Mouse (Mus musculus) MEL (cell line): ENCODE data around the gene Hnmt. TPM values are rescaled to one million over a fixed set of nuclear protein-coding genes. Genes with fewer than 3 reads are reported as not detected.
"Not testable (repeated sequence)": the region's sequence is repeated elsewhere in the genome, so short reads cannot be mapped to it uniquely, and the experiment has no call there.

Experiments used
- DNase-seq: peaks from one replicate; pipeline ENCODE4 v3.0.0; 2011; ENCODE audit warnings: low read depth, low spot score
- H3K27ac ChIP-seq: 2 replicates; pipeline ENCODE4 v1.5.1; 2012; ENCODE audit warnings: low read depth, mild to moderate bottlenecking, control low read depth, low read length, moderate library complexity; ENCODE audit not compliant: control insufficient read depth
- H3K27me3 ChIP-seq, 2 experiments: fragments of 150-350 bp in 1 of 2; sonication (generic) in 1 of 2; 2 replicates each; pipeline ENCODE4 v1.6.1; 2012; ENCODE audit warnings: low read length in 2 of 2, mild to moderate bottlenecking in 2 of 2, improper control_type of control experiment in 1 of 2, moderate library complexity in 1 of 2; ENCODE audit not compliant: insufficient read depth in 2 of 2, control insufficient read depth in 1 of 2
- H3K36me3 ChIP-seq, 2 experiments: 2 replicates each; pipeline ENCODE4 v1.6.1; 2012 to 2014; ENCODE audit warnings: low read length in 2 of 2, improper control_type of control experiment in 1 of 2, inconsistent platforms in 1 of 2, mild to moderate bottlenecking in 1 of 2; ENCODE audit not compliant: insufficient read depth in 2 of 2, control insufficient read depth in 1 of 2
- H3K4me1 ChIP-seq, 2 experiments: fragments of 150-350 bp in 1 of 2; sonication (generic) in 1 of 2; 2 replicates each; pipeline ENCODE4 v1.6.1; 2012; ENCODE audit warnings: low read length in 2 of 2, improper control_type of control experiment in 1 of 2, mild to moderate bottlenecking in 1 of 2; ENCODE audit not compliant: insufficient read depth in 2 of 2, control insufficient read depth in 1 of 2
- H3K4me3 ChIP-seq, 2 experiments: fragments of 150-350 bp in 1 of 2; sonication (generic) in 1 of 2; 2 replicates each; pipeline ENCODE4 v1.5.1; 2012; ENCODE audit warnings: low read depth in 2 of 2, low read length in 2 of 2, mild to moderate bottlenecking in 2 of 2, moderate library complexity in 2 of 2, control low read depth in 1 of 2, improper control_type of control experiment in 1 of 2; ENCODE audit not compliant: control insufficient read depth in 1 of 2, insufficient read depth in 1 of 2
- H3K79me2 ChIP-seq: 2 replicates; pipeline ENCODE4 v1.6.1; 2012; ENCODE audit warnings: mild to moderate bottlenecking, low read length, moderate library complexity; ENCODE audit not compliant: control insufficient read depth, poor library complexity, insufficient read depth
- H3K9ac ChIP-seq: 2 replicates; pipeline ENCODE4 v1.6.1; 2012; ENCODE audit warnings: low read depth, mild to moderate bottlenecking, control low read depth, low read length, moderate library complexity; ENCODE audit not compliant: control insufficient read depth, poor library complexity, severe bottlenecking
- H3K9me3 ChIP-seq: fragments of 150-350 bp; sonication (generic); replicated peaks from 2 replicates; pipeline ENCODE4 v1.6.1; 2012; ENCODE audit warnings: mild to moderate bottlenecking, low read length, improper control_type of control experiment, moderate library complexity; ENCODE audit not compliant: insufficient read depth
- CHD1 ChIP-seq: IDR thresholded peaks from 2 replicates; pipeline ENCODE4 v1.6.1; 2012; ENCODE audit warnings: low read depth, mild to moderate bottlenecking, inconsistent platforms, low read length, improper control_type of control experiment
- E2F4 ChIP-seq: IDR thresholded peaks from 2 replicates; pipeline ENCODE4 v1.6.1; 2011; ENCODE audit warnings: low read depth, low read length, improper control_type of control experiment, borderline replicate concordance
- ELF1 ChIP-seq: IDR thresholded peaks from 2 replicates; pipeline ENCODE4 v1.6.1; 2014; ENCODE audit warnings: low read depth, mild to moderate bottlenecking, inconsistent platforms, low read length, improper control_type of control experiment, moderate library complexity
- EP300 ChIP-seq, 2 experiments: IDR thresholded peaks; 2 replicates each; pipeline ENCODE4 v1.6.1; 2011; ENCODE audit warnings: improper control_type of control experiment in 2 of 2, low read length in 2 of 2, low read depth in 1 of 2, mild to moderate bottlenecking in 1 of 2
- GABPA ChIP-seq: IDR thresholded peaks from 2 replicates; pipeline ENCODE4 v1.6.1; 2012; ENCODE audit warnings: low read depth, mild to moderate bottlenecking, inconsistent platforms, low read length, improper control_type of control experiment, moderate library complexity
- HCFC1 ChIP-seq: IDR thresholded peaks from 2 replicates; pipeline ENCODE4 v1.6.1; 2012; ENCODE audit warnings: low read depth, mild to moderate bottlenecking, inconsistent platforms, low read length, improper control_type of control experiment, moderate library complexity
- MYB ChIP-seq: IDR thresholded peaks from 2 replicates; pipeline ENCODE4 v1.6.1; 2011; ENCODE audit warnings: mild to moderate bottlenecking, low read depth, low read length, improper control_type of control experiment
- MYC ChIP-seq: IDR thresholded peaks from 2 replicates; pipeline ENCODE4 v1.6.1; 2011; ENCODE audit warnings: low read depth, mild to moderate bottlenecking, low read length, improper control_type of control experiment, moderate library complexity
- POLR2A ChIP-seq, 2 experiments: IDR thresholded peaks; 2 replicates each; pipeline ENCODE4 v1.6.1; 2011 to 2012; ENCODE audit warnings: low read length in 2 of 2, mild to moderate bottlenecking in 2 of 2, control low read depth in 1 of 2, improper control_type of control experiment in 1 of 2, low read depth in 1 of 2, moderate library complexity in 1 of 2; ENCODE audit not compliant: control insufficient read depth in 1 of 2, insufficient read depth in 1 of 2, poor library complexity in 1 of 2
- POLR2AphosphoS5 ChIP-seq: IDR thresholded peaks from 2 replicates; pipeline ENCODE4 v1.6.1; 2012; ENCODE audit warnings: low read depth, borderline replicate concordance, mild to moderate bottlenecking, inconsistent platforms, low read length, moderate library complexity, mixed read lengths
- TCF12 ChIP-seq: IDR thresholded peaks from 2 replicates; pipeline ENCODE4 v1.6.1; 2014; ENCODE audit warnings: low read depth, mild to moderate bottlenecking, inconsistent platforms, low read length, improper control_type of control experiment, moderate library complexity
- USF1 ChIP-seq: IDR thresholded peaks from 2 replicates; pipeline ENCODE4 v1.6.1; 2014; ENCODE audit warnings: low read depth, mild to moderate bottlenecking, inconsistent platforms, low read length, improper control_type of control experiment, moderate library complexity
- USF2 ChIP-seq, 2 experiments: IDR thresholded peaks; 2 replicates each; pipeline ENCODE4 v1.6.1; 2011 to 2012; ENCODE audit warnings: improper control_type of control experiment in 2 of 2, low read length in 2 of 2, borderline replicate concordance in 1 of 2, inconsistent platforms in 1 of 2, low read depth in 1 of 2, mild to moderate bottlenecking in 1 of 2; ENCODE audit not compliant: insufficient read depth in 1 of 2
- polyA plus RNA-seq, 2 experiments: library from polyadenylated mRNA; stranded (reverse) in 1 of 2; unstranded in 1 of 2; fragments of >175 nt in 1 of 2; fragments of >200 nt in 1 of 2; gene quantifications; 2 replicates each; pipeline versions ENCODE4 v1.2.1 to v1.2.4; 2012; ENCODE audit warnings: low replicate concordance in 2 of 2, low read depth in 1 of 2; ENCODE audit not compliant: insufficient read length in 2 of 2, insufficient read depth in 1 of 2, missing spikeins in 1 of 2
- total RNA-seq: library from RNA; depleted of rRNA; stranded (reverse); fragments of 300-350 nt; gene quantifications from 2 replicates; pipeline ENCODE4 v1.2.3, GENCODE M21; 2012

The Hnmt gene
- total and polyA plus RNA-seq, 3 experiments: 3.0 to 7.0 TPM; not detected in 1

GRCm38 (mm10) chr2:23999323-23999722 lies 49.9 kb downstream of the Hnmt start:
- Histone ChIP-seq H3K27me3 (no peaks in the 10 kb centered on the region), H3K9ac (no peak overlapping the region), H3K9me3 (no peaks in the 10 kb centered on the region), H3K36me3 (no peaks in the 10 kb centered on the region), H3K79me2 (no peaks in the 10 kb centered on the region), H3K27ac (no peak overlapping the region), H3K4me3 (no peak overlapping the region), H3K4me1 (0 out of 4 replicates have a peak, but pooled peaks cover 0 to 3% of the 10 kb centered on the region in 2 experiments)
- no peak for DNase-seq
- no peak for TF ChIP-seq MYC
- TF ChIP-seq POLR2AphosphoS5: no peak
- TF ChIP-seq GABPA: no peak
- no peak for TF ChIP-seq CHD1

- DNase-seq: no peak
- H3K27ac ChIP-seq: no peak overlapping the region
- H3K4me1 ChIP-seq: 0 out of 4 replicates have a peak, but pooled peaks cover 0 to 3% of the 10 kb centered on the region in 2 experiments
- no peaks in the 10 kb centered on the region for H3K79me2 ChIP-seq
- H3K9ac ChIP-seq: no peak overlapping the region
- H3K36me3 ChIP-seq: no peaks in the 10 kb centered on the region
- no peaks in the 10 kb centered on the region for H3K9me3 ChIP-seq
- H3K27me3 ChIP-seq: no peaks in the 10 kb centered on the region
- H3K4me3 ChIP-seq: no peak overlapping the region
- no peak for TF ChIP-seq MYB
- TF ChIP-seq E2F4: no peak
- TF ChIP-seq HCFC1: no peak
- no peak for TF ChIP-seq USF1
- no peak for TF ChIP-seq TCF12
- no peak for TF ChIP-seq POLR2A (IDR thresholded peaks at IDR 0.05; ENCODE audit: control insufficient read depth in 1 of 2, insufficient read depth in 1 of 2, low read depth in 1 of 2, low read length in 2 of 2, poor library complexity in 1 of 2)
- TF ChIP-seq GABPA: no peak
- TF ChIP-seq USF2 (IDR thresholded peaks at IDR 0.05; ENCODE audit: borderline replicate concordance in 1 of 2, insufficient read depth in 1 of 2, low read depth in 1 of 2, low read length in 2 of 2): no peak
- TF ChIP-seq ELF1: no peak
These were observed 50.4 kb downstream of the Hnmt start for GRCm38 (mm10) chr2:23998836-23999235.

DNA sequence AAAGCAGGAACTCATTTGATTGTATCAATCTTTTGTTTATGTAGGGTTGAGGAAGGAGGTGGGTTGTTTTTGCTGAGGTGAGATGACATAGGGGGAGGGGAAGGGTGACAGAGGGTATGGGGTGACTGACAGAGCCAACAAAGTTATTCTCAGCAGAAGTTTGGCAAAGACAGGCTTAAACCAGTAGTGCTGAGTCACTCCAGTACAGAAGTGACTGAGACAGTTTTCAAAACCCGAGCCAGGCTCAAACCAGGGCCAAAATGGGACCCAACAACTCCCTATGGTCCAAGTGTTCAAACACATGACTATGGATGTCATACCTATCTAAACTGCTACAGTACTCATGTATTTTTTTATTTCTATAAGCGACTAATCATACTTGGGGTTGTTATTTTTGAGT lies 52.4 kb downstream of the Hnmt start:
- TF ChIP-seq EP300 (IDR thresholded peaks at IDR 0.05; ENCODE audit: low read depth in 1 of 2, low read length in 2 of 2): peak in 1 of 2 experiments; percentile 22; a peak in 1 of 4 replicates
- TF ChIP-seq POLR2AphosphoS5: no peak
- TF ChIP-seq GABPA: peak; percentile 53; the same call in 1 of the 2 replicates
- Histone ChIP-seq H3K27me3 (no peaks in the 10 kb centered on the region), H3K79me2 (no peaks in the 10 kb centered on the region), H3K9me3 (no peaks in the 10 kb centered on the region), H3K4me3 (no peak overlapping the region), H3K36me3 (no peaks in the 10 kb centered on the region), H3K4me1 (0 out of 4 replicates have a peak, but pooled peaks cover 0 to 3% of the 10 kb centered on the region in 2 experiments), H3K27ac (no peak overlapping the region), H3K9ac (no peak overlapping the region)
- DNase-seq: peak; percentile 40

DNA sequence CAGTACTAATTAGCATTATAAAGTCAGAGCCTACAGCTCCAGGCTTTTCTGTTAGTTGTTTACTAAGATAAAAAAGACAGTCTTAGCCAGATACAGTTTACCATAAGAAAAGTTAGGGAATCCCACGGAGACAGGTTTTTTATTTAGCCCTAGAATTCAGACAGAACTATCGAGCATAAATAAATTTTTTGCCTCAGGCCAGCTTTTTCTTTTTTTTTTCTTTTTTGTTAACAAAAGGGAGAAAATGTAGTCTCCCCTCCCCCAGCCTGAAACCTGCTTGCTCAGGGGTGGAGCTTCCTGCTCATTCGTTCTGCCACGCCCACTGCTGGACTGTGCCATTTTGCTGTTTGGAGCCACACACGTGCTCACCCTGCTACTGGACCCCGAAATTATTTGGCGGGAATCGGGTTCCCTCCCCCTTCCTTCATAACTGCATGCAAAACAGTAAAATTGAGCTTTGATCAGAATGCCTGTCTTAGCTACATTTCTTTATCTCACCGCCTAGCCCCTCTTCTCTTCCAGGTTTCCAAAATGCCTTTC lies 59.1 kb downstream of the Hnmt start:
- not testable (repeated sequence) for H3K27me3 ChIP-seq, H3K36me3 ChIP-seq, H3K9me3 ChIP-seq, DNase-seq, H3K4me1 ChIP-seq, H3K79me2 ChIP-seq, H3K4me3 ChIP-seq, H3K27ac ChIP-seq, H3K9ac ChIP-seq
